Mouse (Mus musculus) stomach, postnatal 0 days (tissue): Measurements from ENCODE around the gene Kcnj6.

Source experiments
- CTCF ChIP-seq: IDR thresholded peaks from 2 replicates; pipeline ENCODE4 v1.5.1; 2016; ENCODE audit warnings: antibody characterized with exemption, low read depth, mild to moderate bottlenecking, moderate library complexity
- EP300 ChIP-seq: optimal IDR thresholded peaks from 2 replicates; pipeline ENCODE3; 2016; ENCODE audit warnings: antibody characterized with exemption

DNA sequence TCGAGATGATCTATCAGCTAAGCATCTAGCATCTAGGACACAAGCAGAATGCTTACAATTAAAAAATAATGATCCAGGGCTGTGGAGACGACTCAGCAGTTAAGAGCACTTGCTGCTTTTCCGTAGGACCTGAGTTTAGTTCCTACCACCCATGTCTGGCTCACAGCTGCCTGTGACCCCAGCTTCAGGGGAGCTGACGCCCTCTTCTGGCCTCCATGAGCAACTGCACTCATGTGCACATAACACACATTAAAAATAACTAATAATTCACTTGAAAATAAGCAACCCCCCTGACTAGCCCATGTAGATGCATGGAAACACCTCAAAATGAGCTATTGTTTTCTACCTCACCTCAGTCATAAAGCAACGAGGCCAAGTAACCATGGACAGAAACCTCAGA lies 211.6 kb downstream of the Kcnj6 start:
- TF ChIP-seq EP300 (no peak), CTCF (peak; percentile 16; the same call in 1 of the 2 replicates)
